Mouse (Mus musculus) lung, adult 2 months (tissue): Measurements from ENCODE around the gene Pop7. TPM values are rescaled to one million over a fixed set of nuclear protein-coding genes. Genes with fewer than 3 reads are reported as not detected.

Experiments
- DNase-seq: peaks from one replicate; pipeline ENCODE4 v3.0.0; 2022
- H3K4me1 ChIP-seq: fragments of 200-500 bp; 2 replicates; pipeline ENCODE4 v1.6.1; 2011; ENCODE audit warnings: low read length; ENCODE audit not compliant: control insufficient read depth, insufficient read depth
- H3K4me3 ChIP-seq: fragments of 200-500 bp; replicated peaks from 2 replicates; pipeline ENCODE3; 2011; ENCODE audit warnings: low read depth, mild to moderate bottlenecking, control low read depth, low read length; ENCODE audit errors: extremely low read depth
- CTCF ChIP-seq: fragments of 200-500 bp; IDR thresholded peaks from 2 replicates; pipeline ENCODE4 v1.5.1; 2011; ENCODE audit warnings: mild to moderate bottlenecking, low read length, control low read depth; ENCODE audit not compliant: insufficient read depth
- POLR2A ChIP-seq: fragments of 200-500 bp; IDR thresholded peaks from 2 replicates; pipeline ENCODE4 v1.6.1; 2011; ENCODE audit warnings: low read depth, mild to moderate bottlenecking, control low read depth, low read length, borderline replicate concordance; ENCODE audit errors: extremely low read depth
- WGBS: fragments of 180-500 bp; shearing (Covaris S2); methylation state at CpG from one replicate; pipeline ENCODE4 v1.1.7; 2018; 5-methylcytosine and 5-hydroxymethylcytosine counted together
- polyA plus RNA-seq: library from polyadenylated mRNA; depleted of rRNA; stranded (reverse); fragments of >200 nt; gene quantifications from 2 replicates; pipeline ENCODE4 v1.2.3, GENCODE M21; 2012

Pop7 gene
- polyA plus RNA-seq, 1 experiment: 28.4 TPM

- TF ChIP-seq POLR2A (no peak), CTCF (no peak)
- no peak for DNase-seq
- H3K4me1 ChIP-seq: peaks cover 4% of the 10 kb centered on the region; the same call in 1 of the 2 replicates
- H3K4me3 ChIP-seq: no peak overlapping the region
- WGBS: 65% methylated on average over 9 of the region's 9 CpGs
These were observed 33.0 kb upstream of the Pop7 start for GRCm38 (mm10) chr5:137535318-137535717.

- TF ChIP-seq POLR2A (no peak), CTCF (no peak)
- DNase-seq: peak; percentile 23
- no peak overlapping the region for H3K4me3 ChIP-seq
- H3K4me1 ChIP-seq: peaks cover 7% of the 10 kb centered on the region; the same call in 1 of the 2 replicates
- WGBS: 75% methylated on average over 3 of the region's 3 CpGs
These were observed 32.4 kb upstream of the Pop7 start for GRCm38 (mm10) chr5:137534762-137535161.

- peak within 1 kb of the TSS; percentile 96 for H3K4me3 ChIP-seq
- peak; percentile 96 for DNase-seq
- TF ChIP-seq CTCF (no peak), POLR2A (peak; percentile 97)
- H3K4me1 ChIP-seq: peaks cover 7% of the 10 kb centered on the region; the same call in 1 of the 2 replicates
- under 1% methylated on average over 40 of the region's 40 CpGs for WGBS
These were observed 31.0 kb upstream of the Pop7 start, which contains the start of the genes Epo and Gnb2 for GRCm38 (mm10) chr5:137533117-137533827. Epo (minus strand) TSS chr5:137533242. Gnb2 (minus strand) TSS chr5:137533510.

GRCm38 (mm10) chr5:137532808-137533116, 30.4 kb upstream of the Pop7 start:
- 0% methylated on average over 11 of the region's 12 CpGs for WGBS
- TF ChIP-seq CTCF: no peak
- no peak for TF ChIP-seq POLR2A
- Histone ChIP-seq H3K4me1 (peaks cover 7% of the 10 kb centered on the region; the same call in 1 of the 2 replicates), H3K4me3 (peak overlapping the region; percentile 96)
- no peak for DNase-seq

- H3K4me1 ChIP-seq: peaks cover 7% of the 10 kb centered on the region; the same call in 1 of the 2 replicates
- DNase-seq: peak; percentile 56
- TF ChIP-seq CTCF (no peak), POLR2A (no peak)
- WGBS: under 1% methylated on average over 19 of the region's 19 CpGs
- peak overlapping the region; percentile 96 for H3K4me3 ChIP-seq
These were observed 30.0 kb upstream of the Pop7 start for GRCm38 (mm10) chr5:137532131-137532807.

- no peak for DNase-seq
- WGBS: under 1% methylated on average over 51 of the region's 51 CpGs
- peaks cover 7% of the 10 kb centered on the region; the same call in 1 of the 2 replicates for H3K4me1 ChIP-seq
These were observed 29.3 kb upstream of the Pop7 start for GRCm38 (mm10) chr5:137531414-137532130.

GRCm38 (mm10) chr5:137530588-137531413, 28.5 kb upstream of the Pop7 start:
- peak; percentile 67 for DNase-seq
- WGBS: 3% methylated on average over 46 of the region's 46 CpGs
- Histone ChIP-seq H3K4me1 (peaks cover 7% of the 10 kb centered on the region; the same call in 1 of the 2 replicates), H3K4me3 (peak overlapping the region; percentile 96)
- TF ChIP-seq CTCF (no peak), POLR2A (0 out of 2 replicates have a peak, but pooled peaks have one; percentile 14)

More at GRCm38 (mm10) chr5:137531414-137532130, 29.3 kb upstream of the Pop7 start:
- TF ChIP-seq POLR2A (no peak), CTCF (no peak)
- H3K4me3 ChIP-seq: peak overlapping the region; percentile 96

GRCm38 (mm10) chr5:137530075-137530474, 27.8 kb upstream of the Pop7 start:
- WGBS: 71% methylated on average over 8 of the region's 8 CpGs
- no peak for DNase-seq
- TF ChIP-seq CTCF (no peak), POLR2A (no peak)

More at GRCm38 (mm10) chr5:137530075-137530474, 27.8 kb upstream of the Pop7 start:
- Histone ChIP-seq H3K4me1 (peaks cover 7% of the 10 kb centered on the region; the same call in 1 of the 2 replicates), H3K4me3 (peak overlapping the region; percentile 96)
